Mouse (Mus musculus): Measurements from ENCODE around the gene Bcar1. TPM values are rescaled to one million over a fixed set of nuclear protein-coding genes. Genes with fewer than 3 reads are reported as not detected.

The Bcar1 gene
- total RNA-seq, 2 experiments from 2014 or later = 66.1 to 69.7 TPM

DNA sequence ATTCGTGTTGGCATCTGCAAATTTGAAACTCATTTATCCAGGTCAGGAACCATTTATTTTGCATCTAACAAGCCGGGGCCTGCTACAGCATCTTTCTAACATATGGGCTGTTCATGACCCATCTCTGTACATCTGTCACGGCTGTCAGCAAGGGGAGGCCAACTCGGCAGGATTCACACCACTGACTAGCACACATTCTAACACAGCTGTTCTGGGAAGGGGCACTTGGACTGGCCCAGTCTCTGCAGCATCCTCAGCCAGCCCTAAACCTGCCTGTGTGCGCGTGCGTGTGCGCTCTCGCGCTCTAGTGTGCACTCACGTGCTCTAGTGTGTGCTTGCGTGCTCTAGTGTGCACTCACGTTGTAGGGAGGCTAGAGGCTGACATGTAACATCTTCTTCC, 17.1 kb upstream of the Bcar1 start:
- no peak for TF ChIP-seq CTCF (conservative IDR thresholded peaks at IDR 0.05)
- DNase-seq (ENCODE audit: low spot score in 2 of 2) = no peak
- Histone ChIP-seq H3K27ac (no peak overlapping the region), H3K4me3 (no peak overlapping the region)

DNA sequence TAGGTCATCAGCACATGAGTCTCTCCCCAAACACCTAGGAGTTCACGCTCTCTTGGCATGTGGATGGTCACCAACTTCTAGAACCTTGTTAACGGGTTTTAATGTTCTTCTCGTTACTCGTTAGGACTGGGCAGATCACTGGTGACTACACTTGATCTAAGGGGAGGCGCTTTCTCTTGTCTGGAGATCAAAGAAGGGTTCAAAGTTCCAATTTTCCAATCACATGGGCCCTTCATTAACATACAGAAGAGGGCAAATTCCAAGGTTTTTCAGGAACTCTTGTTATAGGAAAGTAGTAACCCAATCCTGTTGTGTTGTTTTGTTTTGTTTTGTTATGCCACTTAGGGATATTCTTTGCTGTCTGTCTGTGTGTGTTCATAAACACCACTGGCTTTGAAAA, 15.2 kb upstream of the Bcar1 start:
- no peak overlapping the region for H3K27ac ChIP-seq
- no peak for TF ChIP-seq CTCF (conservative IDR thresholded peaks at IDR 0.05)
- no peak for DNase-seq (ENCODE audit: low spot score in 2 of 2)
- no peak overlapping the region for H3K4me3 ChIP-seq

DNA sequence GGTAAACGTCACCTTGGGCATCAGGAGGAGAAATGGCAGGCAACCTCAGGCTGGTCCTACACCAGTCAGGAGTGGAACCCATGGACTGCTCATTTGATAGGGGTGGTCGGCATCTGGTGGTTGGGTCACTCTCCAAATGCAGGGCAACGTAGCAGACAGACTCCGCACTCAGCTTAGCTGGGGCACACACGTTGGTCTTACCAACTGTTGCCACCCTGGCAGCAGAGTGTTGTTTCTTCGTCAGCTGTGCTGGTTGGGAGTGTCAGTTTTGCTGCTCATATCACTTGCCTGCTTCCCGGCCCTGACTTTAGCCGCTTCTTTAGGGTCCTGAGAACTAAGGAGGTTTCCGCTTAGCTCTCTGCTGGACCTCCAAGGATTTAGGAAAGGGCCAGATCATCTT, 14.0 kb upstream of the Bcar1 start:
- H3K4me3 ChIP-seq = no peak overlapping the region
- no peak for DNase-seq (ENCODE audit: low spot score in 2 of 2)
- H3K27ac ChIP-seq = no peak overlapping the region
- TF ChIP-seq CTCF (conservative IDR thresholded peaks at IDR 0.05) = no peak

DNA sequence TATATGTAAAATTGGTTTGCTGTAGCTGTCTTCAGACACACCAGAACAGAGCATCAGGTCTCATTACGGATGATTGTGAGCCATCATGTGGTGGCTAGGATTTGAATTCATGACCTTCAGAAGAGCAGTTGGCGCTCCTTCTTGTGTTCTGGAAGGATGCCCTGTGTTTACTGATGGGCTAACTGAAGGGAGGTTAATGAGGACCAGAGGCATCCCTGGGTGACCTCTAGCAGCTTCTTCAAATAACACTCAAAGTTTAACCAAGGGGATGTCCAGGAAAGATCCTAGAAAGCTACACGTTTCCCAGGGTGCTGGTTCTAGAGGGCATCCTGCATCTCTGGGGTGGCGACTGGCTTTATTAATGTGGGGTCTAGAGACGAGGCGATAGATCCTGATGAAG, 11.1 kb upstream of the Bcar1 start:
- TF ChIP-seq CTCF (conservative IDR thresholded peaks at IDR 0.05) = no peak
- no peak overlapping the region for H3K4me3 ChIP-seq
- DNase-seq (ENCODE audit: low spot score in 2 of 2) = no peak
- no peak overlapping the region for H3K27ac ChIP-seq

- no peak overlapping the region for H3K27ac ChIP-seq
- H3K4me3 ChIP-seq = no peak overlapping the region
- no peak for TF ChIP-seq CTCF (conservative IDR thresholded peaks at IDR 0.05)
- no peak for DNase-seq (ENCODE audit: low spot score in 2 of 2)
Observed at GRCm38 (mm10) chr8:111754088-111754487, 10.5 kb upstream of the Bcar1 start.

DNA sequence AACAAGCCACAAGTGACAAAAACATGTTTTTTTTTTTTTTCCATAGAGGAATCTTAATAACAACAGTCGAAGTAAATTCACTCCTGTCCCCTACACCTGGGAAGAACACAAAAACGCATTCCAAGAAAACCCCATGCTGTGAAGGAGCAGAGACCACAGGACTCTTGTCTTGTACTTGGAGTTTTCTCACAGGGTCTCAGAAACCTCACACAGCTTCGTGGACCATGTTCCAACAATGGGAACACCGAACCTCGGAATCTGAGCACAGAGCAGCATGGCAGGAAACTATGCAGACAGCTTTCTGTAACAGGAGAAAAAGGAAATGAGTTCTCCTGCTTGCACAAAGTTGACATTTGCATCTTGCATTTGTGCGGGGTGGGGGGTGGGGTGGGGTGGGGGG, 5.2 kb upstream of the Bcar1 start:
- TF ChIP-seq CTCF (conservative IDR thresholded peaks at IDR 0.05) = no peak
- Histone ChIP-seq H3K27ac (no peak overlapping the region), H3K4me3 (no peak overlapping the region)
- DNase-seq (ENCODE audit: low spot score in 2 of 2) = no peak

- H3K4me3 ChIP-seq = no peak overlapping the region
- DNase-seq (ENCODE audit: low spot score in 2 of 2) = no peak
- no peak for TF ChIP-seq CTCF (conservative IDR thresholded peaks at IDR 0.05)
Observed at GRCm38 (mm10) chr8:111747866-111748649, 4.4 kb upstream of the Bcar1 start.

GRCm38 (mm10) chr8:111746582-111747465, 3.2 kb upstream of the Bcar1 start:
- DNase-seq (ENCODE audit: low spot score in 2 of 2) = no peak
- Histone ChIP-seq H3K27ac (no peak overlapping the region), H3K4me3 (no peak overlapping the region)
- TF ChIP-seq CTCF (conservative IDR thresholded peaks at IDR 0.05) = no peak

More at GRCm38 (mm10) chr8:111747866-111748649, 4.4 kb upstream of the Bcar1 start:
- no peak overlapping the region for H3K27ac ChIP-seq

DNA sequence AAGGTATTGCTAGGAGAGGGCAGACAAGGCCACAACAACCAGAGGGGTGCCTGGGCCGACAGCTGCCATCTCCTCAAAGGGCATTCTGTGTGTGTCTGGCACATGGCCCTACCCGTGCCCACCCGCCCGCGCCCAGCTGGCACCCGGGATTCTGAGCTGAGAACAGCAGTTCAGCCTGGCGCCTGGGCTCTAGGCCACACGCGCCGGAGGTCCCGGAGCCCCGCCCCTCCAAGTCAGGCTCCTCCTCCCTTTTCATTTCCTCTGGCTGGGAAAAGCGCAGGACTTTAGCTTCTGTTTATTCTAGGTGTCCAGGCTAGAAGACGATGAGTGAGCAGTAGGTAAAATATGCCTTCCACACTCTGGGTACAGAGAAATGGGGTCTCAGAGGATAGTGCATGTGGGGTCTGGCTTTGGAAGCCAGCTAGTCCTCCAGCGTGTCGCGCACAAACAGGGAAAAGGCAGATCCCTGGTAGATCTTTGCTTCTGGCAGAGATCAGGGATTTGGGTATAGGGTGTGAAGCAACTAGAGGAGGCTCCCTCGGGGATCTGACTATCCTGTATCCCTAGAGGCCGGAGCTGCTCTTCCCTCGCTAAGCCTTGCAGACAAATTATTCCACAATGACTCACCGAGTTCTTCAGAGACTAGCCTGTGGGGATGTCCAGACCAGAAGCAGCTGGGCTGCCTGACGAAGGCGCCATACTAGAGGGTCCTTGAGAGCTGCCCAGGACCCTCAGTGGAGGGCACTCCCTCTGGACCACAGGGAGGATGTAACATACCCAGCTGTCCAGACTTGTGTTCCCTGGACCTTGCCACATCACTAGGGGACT, 2.2 kb upstream of the Bcar1 start:
- no peak for TF ChIP-seq CTCF (conservative IDR thresholded peaks at IDR 0.05)
- Histone ChIP-seq H3K4me3 (peak overlapping the region; percentile 33), H3K27ac (peak overlapping the region; percentile 67)
- DNase-seq (ENCODE audit: low spot score in 2 of 2) = peak; percentile 55 to 65

GRCm38 (mm10) chr8:111745086-111745485, 1.5 kb upstream of the Bcar1 start:
- no peak for DNase-seq (ENCODE audit: low spot score in 2 of 2)
- no peak for TF ChIP-seq CTCF (conservative IDR thresholded peaks at IDR 0.05)
- Histone ChIP-seq H3K27ac (peak overlapping the region; percentile 67; the same call in 1 of the 2 replicates), H3K4me3 (peak overlapping the region; percentile 33; the same call in 1 of the 2 replicates)

- no peak for DNase-seq (ENCODE audit: low spot score in 2 of 2)
- no peak for TF ChIP-seq CTCF (conservative IDR thresholded peaks at IDR 0.05)
- Histone ChIP-seq H3K4me3 (peak overlapping the region; percentile 86), H3K27ac (peak overlapping the region; percentile 97)
Observed at GRCm38 (mm10) chr8:111743101-111743791, 363 bp downstream of the Bcar1 start.

Measured in layer of hippocampus, adult 2 months (tissue).